Mouse (Mus musculus): Measurements from ENCODE around the gene Mad2l1bp. TPM values are rescaled to one million over a fixed set of nuclear protein-coding genes. Genes with fewer than 3 reads are reported as not detected.

The Mad2l1bp gene
- total RNA-seq, 2 experiments from 2014 or later = 18.1 to 18.4 TPM

DNA sequence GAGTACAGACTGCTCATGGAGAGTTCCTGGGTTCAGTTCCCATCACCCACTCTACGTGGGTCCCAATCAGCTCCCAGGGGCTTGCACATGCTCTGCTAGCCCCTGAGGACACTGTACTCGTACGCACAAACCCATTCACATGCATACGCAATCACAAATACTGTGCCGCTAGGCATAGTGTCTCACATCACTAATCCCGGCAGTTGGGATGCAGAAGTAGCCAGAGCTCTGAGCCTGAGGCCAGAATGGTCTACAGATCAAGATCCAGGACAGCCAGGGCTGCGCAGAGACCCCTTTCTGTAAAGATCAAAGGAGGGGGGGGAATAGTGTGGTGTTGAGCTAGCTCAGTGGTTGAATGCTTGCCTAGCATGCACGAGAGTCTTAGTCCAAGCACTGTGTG is 3.8 kb upstream of the Mad2l1bp start:
- no peak for DNase-seq (ENCODE audit: low spot score in 2 of 2)

DNA sequence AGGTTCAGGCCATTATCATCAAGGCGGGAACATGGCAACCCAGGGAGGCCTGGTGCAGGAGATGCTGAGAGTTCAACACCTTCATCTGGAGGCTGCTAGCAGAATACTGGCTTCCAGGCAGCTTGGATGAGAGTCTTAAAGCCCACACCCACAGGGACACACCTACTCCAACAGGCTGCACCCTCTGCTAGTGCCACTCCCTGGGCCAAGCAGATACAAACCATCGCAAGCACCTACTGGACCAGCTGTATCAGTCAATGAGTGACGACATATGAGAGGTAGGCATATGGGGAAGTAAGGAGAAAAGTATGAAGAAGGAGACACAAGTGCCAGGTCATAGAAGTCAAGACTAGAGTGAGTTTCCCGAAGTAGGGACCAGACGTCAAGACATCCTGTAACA is 3.3 kb upstream of the Mad2l1bp start:
- no peak for DNase-seq (ENCODE audit: low spot score in 2 of 2)

GRCm38 (mm10) chr17:46154336-46154735 is 983 bp upstream of the Mad2l1bp start:
- DNase-seq (ENCODE audit: low spot score in 2 of 2) = no peak

DNA sequence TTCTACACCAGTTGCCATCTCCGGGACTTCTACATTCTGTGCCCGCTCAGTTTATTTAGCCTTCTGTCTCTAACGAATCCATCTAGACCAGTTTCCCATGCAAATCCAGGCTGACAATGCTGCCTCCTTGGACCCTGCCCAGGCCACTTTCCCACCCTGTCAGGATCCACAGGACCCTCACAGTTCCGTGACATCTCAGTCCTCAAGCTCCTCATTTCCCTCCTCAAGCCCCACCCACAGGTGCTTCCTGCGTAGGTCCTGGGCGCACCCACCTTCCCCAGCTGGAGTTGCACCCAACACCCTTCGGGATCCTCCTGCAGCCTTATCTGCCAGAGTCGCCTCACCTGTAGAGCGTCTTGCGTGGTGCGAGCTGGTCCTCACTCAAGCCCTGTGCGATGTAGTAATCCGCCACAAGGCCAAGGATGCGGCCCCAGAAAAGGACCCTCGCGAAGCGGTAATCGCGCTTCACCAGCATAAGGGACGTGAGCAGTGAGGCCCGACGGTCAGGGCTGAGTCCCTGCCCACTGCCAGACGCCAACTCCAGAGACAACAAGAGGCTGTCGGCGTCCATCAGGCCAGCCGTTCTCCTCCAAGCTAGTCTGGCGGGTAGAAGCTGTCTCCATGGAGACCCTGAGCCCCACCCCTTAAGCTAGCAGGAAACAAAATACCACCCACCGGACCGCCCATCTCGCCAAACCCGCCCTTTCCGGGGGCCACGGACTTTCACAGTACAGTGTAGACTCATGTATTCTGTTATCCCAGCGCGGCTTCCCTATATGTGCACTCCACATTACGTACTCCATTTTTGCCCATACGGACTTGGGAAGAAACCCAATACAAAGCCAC is 9.6 kb downstream of the Mad2l1bp start, which contains the start of gene Rsph9:
Gene Rsph9 (minus strand): TSS at position 639 of the 846 bp plus-strand sequence.
- peak; percentile 70 to 82 for DNase-seq (ENCODE audit: low spot score in 2 of 2)

GRCm38 (mm10) chr17:46139872-46140271 is 13.5 kb downstream of the Mad2l1bp start:
- no peak for DNase-seq (ENCODE audit: low spot score in 2 of 2)

DNA sequence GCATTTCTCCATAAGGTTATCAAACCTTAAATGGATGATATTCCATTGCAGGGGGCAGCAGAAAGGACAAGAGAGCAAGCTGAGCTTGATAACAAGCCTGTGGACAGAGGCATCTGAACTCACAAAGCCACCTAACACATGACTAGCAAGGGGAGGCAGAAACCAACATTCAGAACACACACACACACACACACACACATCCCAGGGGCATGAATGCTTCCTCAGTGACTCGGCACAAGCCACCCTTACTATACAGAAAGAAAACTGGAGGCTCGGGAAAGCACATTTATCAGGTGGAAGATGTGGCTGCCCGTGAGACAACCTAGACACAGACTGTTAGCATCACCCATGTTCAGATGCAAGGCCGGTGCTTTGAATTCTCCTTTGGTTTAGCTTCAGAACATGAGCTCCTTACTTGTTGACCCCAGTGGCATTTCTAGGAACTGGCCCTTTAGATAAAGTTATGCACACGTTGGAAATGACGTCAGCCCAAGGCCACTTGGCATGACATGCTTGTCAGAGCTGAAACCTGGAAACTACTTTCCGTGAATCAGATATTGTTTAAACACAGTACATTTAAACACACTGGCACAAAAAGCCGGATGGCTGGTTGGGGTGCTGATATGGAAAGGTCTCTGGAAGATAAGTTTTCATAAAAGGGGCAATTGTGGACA is 14.7 kb downstream of the Mad2l1bp start:
- DNase-seq (ENCODE audit: low spot score in 2 of 2) = no peak

DNA sequence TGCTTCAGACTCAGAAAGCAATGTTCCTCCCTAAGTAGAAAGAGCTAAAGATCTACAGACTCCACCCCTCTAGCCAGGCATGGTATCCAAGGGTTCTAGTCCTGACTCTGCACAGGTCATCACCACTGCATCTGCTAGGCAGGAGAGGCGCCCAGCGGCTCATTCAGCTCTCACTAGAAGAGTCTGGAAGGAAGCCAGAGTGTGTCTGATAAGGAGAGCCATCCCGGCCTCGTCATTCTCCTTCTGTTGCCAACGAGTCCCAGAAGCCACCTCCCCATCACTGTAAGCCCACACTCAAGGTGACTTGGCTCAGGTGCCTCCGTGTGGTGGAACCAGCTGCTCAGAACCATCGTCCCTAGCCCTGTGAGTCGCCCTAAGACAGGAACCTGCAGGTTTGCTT is 20.5 kb downstream of the Mad2l1bp start:
- no peak for DNase-seq (ENCODE audit: low spot score in 2 of 2)

DNA sequence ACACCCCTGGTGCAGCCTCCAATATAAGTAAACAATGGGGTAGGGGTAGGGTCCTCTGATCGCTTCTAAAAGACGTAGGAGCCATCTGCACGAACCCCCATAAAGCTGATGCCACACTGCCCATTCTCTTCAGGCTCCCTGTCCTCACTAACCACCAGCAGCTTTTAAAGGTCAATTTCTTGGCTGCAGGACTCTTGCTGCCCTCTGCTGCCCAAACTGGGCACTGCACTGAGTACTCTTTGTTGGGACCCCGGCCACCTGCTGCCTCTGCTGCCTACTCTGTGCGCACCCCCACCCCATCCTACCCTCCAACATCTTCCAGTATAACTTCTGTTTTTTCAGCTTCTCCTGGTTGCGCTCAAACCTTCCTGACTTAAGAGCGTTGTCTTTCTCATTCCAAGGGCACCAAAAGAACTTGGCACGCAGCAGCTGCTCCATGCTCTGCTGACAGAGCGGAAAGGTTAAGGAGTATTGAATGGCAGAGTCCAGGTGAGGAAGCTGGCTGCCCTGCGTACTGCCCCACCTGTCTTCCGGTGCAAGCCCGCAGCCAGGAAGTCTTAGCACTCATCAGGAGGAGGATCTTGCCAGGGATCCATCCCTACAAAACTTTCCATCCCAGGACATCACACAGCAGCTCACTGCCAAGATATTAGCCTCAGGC is 21.2 kb downstream of the Mad2l1bp start:
- DNase-seq (ENCODE audit: low spot score in 2 of 2) = peak in 1 of 2 experiments; percentile 51

- DNase-seq (ENCODE audit: low spot score in 2 of 2) = no peak
Measured at GRCm38 (mm10) chr17:46129741-46130498, 23.4 kb downstream of the Mad2l1bp start.

- DNase-seq (ENCODE audit: low spot score in 2 of 2) = no peak
Measured at GRCm38 (mm10) chr17:46127814-46128493, 25.4 kb downstream of the Mad2l1bp start.

GRCm38 (mm10) chr17:46126608-46127007 is 26.7 kb downstream of the Mad2l1bp start:
- no peak for DNase-seq (ENCODE audit: low spot score in 2 of 2)

DNA sequence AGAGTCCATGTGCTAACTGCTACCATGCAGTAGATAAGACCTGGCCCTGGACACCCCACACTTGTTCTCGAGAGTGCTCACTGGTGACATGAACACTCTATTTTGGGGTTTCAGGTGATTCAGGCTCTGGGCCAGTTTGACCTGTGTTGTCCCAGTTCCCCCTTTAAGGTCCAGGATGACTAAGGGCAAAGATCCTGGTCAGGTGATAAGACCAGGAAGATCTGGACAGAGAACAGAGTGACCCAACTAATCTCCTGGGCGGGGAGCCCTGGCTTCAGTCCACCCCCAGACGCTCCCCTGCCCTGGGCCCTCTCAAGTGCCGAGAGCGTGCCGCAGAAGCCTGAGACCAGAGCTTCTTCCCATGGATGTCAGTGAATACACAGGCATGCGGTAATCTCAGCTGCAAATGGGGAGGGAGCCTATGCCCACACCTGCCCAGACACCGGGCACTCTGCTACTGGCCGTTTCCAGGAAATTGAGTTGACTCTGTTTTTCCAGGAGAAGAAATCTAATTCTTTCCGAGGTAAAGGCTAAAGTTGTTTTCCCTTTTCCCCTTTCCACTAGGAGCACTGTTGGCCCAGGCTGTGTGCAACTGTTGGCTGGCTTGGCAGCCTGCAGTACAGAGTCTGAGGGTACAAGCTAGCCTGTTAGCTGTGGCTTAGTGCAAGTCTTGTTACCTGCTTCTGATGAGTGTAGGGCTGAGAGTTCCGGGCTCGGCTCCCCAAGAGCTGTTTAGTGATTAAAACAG is 29.2 kb downstream of the Mad2l1bp start:
- DNase-seq (ENCODE audit: low spot score in 2 of 2) = no peak

GRCm38 (mm10) chr17:46123285-46123684 is 30.1 kb downstream of the Mad2l1bp start:
- no peak for DNase-seq (ENCODE audit: low spot score in 2 of 2)

DNA sequence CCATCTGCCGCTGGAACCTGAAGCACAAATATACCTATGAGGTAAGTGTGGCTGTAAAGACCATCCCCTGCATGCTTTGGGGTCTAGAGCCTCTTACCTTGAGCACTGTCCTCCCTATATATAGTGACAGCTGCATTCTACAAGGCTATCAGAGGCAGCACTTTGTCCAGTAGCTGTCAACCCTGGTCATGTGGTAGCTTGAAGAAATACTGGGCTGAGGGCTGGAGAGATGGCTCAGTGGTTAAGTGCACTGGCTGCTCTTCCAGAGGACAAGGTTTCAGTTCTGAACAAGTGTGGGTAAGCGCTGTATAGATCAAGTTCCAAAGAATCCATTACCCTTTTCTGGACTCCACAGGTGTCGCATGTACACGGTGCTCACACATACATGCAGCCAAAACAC is 30.6 kb downstream of the Mad2l1bp start:
- no peak for DNase-seq (ENCODE audit: low spot score in 2 of 2)

DNA sequence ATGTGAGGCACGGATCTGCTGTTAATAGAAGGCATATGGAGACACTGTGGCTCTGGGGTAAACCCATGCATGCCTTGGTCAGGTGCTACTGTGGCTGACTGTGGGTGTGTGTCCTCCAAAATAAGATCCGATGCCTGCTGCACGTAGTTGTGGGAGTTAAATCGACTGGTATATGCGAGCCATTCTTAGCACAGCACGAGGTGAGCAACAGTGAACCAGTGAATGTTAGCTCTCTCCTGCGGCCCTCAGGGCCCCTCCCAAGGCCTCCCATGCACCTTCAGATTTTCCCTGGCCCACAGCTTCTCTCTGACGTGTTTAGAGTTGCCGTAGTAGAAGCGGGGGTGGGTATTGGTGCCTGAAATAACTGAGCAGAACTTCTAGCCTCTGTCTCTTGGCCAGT is 33.7 kb downstream of the Mad2l1bp start:
- no peak for DNase-seq (ENCODE audit: low spot score in 2 of 2)

GRCm38 (mm10) chr17:46118423-46118850 is 34.9 kb downstream of the Mad2l1bp start:
- no peak for DNase-seq (ENCODE audit: low spot score in 2 of 2)

- DNase-seq (ENCODE audit: low spot score in 2 of 2) = no peak
Measured at GRCm38 (mm10) chr17:46117623-46118422, 35.5 kb downstream of the Mad2l1bp start.

DNA sequence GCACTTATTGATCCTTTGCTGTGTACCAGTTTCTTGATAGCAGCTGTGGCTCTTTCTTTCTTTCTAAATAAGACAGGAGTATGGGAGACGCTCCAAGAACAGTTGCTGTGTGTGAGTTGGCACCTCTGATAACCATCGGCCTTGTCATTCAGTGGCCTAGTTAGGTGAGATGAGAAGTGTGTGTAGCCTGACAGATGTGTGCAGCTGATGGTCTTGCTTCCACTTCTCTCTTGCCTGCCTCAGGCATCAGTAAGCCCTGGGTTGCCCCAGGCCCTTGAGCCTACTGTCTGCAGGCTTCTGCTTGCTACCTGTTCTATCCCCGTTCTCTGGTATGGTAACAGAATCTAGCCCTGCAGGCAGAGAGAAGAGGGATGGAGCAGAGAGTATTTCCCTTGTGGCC is 36.5 kb downstream of the Mad2l1bp start:
- DNase-seq (ENCODE audit: low spot score in 2 of 2) = no peak

GRCm38 (mm10) chr17:46116138-46116537 is 37.2 kb downstream of the Mad2l1bp start:
- no peak for DNase-seq (ENCODE audit: low spot score in 2 of 2)

Measured in adrenal gland, postnatal 4 days (tissue).